Mouse (Mus musculus) limb, embryonic 13.5 days (tissue): Measurements from ENCODE around the gene Scnm1. TPM values are rescaled to one million over a fixed set of nuclear protein-coding genes. Genes with fewer than 3 reads are reported as not detected.
"Not testable (repeated sequence)": the region's sequence is repeated elsewhere in the genome, so short reads cannot be mapped to it uniquely, and the experiment has no call there.

Source experiments
- ATAC-seq: fragments of 200-750 bp; cut with Nextera tagmentation; 2 replicates; pipeline ENCODE4 v1.8.0; 2017; ENCODE audit warnings: low read depth, moderate number of reproducible peaks, moderate TSS enrichment; ENCODE audit not compliant: low FRiP score
- H3K27ac ChIP-seq: fragments of 300-500 bp; sonication (generic); 2 replicates; pipeline ENCODE4 v1.5.1; 2015; ENCODE audit warnings: inconsistent platforms, mild to moderate bottlenecking, moderate library complexity
- H3K27me3 ChIP-seq: fragments of 300-500 bp; sonication (generic); 2 replicates; pipeline ENCODE4 v1.6.1; 2015; ENCODE audit warnings: mild to moderate bottlenecking, inconsistent platforms
- H3K36me3 ChIP-seq: fragments of 300-500 bp; sonication (generic); 2 replicates; pipeline ENCODE4 v1.6.1; 2015; ENCODE audit warnings: inconsistent platforms, mild to moderate bottlenecking, moderate library complexity
- H3K4me1 ChIP-seq: fragments of 300-500 bp; sonication (generic); 2 replicates; pipeline ENCODE4 v1.6.1; 2015; ENCODE audit warnings: inconsistent platforms
- H3K4me2 ChIP-seq: fragments of 300-500 bp; sonication (generic); replicated peaks from 2 replicates; pipeline ENCODE4 v1.6.1; 2015; ENCODE audit warnings: inconsistent platforms, mild to moderate bottlenecking, moderate library complexity
- H3K4me3 ChIP-seq: fragments of 300-500 bp; sonication (generic); 2 replicates; pipeline ENCODE4 v1.5.1; 2015; ENCODE audit warnings: moderate library complexity, mild to moderate bottlenecking, inconsistent platforms
- H3K9ac ChIP-seq: fragments of 300-500 bp; sonication (generic); 2 replicates; pipeline ENCODE4 v1.6.1; 2015; ENCODE audit warnings: mild to moderate bottlenecking, inconsistent platforms
- H3K9me3 ChIP-seq: fragments of 300-500 bp; sonication (generic); 2 replicates; pipeline ENCODE4 v1.6.1; 2016; ENCODE audit warnings: inconsistent platforms
- WGBS: fragments of 180-500 bp; shearing (Covaris S2); methylation state at CpG from one replicate; pipeline ENCODE4 v1.1.7; 2015; 5-methylcytosine and 5-hydroxymethylcytosine counted together
- polyA plus RNA-seq: library from polyadenylated mRNA; unstranded; fragments of >200 nt; fragmentation: Nextera tagmentation; extraction: Ambion mirVana; gene quantifications from 2 replicates; pipeline ENCODE4 v1.2.1, GENCODE M21; 2015

Gene Scnm1
- polyA plus RNA-seq, 1 experiment from 2014 or later = 82.4 TPM

GRCm38 (mm10) chr3:95141474-95141873, 7.7 kb upstream of the Scnm1 start:
- H3K36me3 ChIP-seq = peaks cover 31% of the 10 kb centered on the region
- H3K4me1 ChIP-seq = no peaks in the 10 kb centered on the region
- no peaks in the 10 kb centered on the region for H3K27me3 ChIP-seq
- no peak overlapping the region for H3K4me2 ChIP-seq
- ATAC-seq = no peak
- no peak overlapping the region for H3K27ac ChIP-seq
- H3K9ac ChIP-seq = no peak overlapping the region
- H3K4me3 ChIP-seq = no peak overlapping the region
- WGBS = 94% methylated on average over 9 of the region's 9 CpGs
- no peaks in the 10 kb centered on the region for H3K9me3 ChIP-seq

GRCm38 (mm10) chr3:95140795-95141194, 7.0 kb upstream of the Scnm1 start:
- Histone ChIP-seq H3K36me3 (peaks cover 31% of the 10 kb centered on the region), H3K27ac (no peak overlapping the region), H3K4me2 (no peak overlapping the region), H3K4me1 (peaks cover 5% of the 10 kb centered on the region), H3K4me3 (no peak overlapping the region), H3K9ac (no peak overlapping the region), H3K9me3 (no peaks in the 10 kb centered on the region), H3K27me3 (no peaks in the 10 kb centered on the region)
- no peak for ATAC-seq
- 89% methylated on average over 6 of the region's 6 CpGs for WGBS

DNA sequence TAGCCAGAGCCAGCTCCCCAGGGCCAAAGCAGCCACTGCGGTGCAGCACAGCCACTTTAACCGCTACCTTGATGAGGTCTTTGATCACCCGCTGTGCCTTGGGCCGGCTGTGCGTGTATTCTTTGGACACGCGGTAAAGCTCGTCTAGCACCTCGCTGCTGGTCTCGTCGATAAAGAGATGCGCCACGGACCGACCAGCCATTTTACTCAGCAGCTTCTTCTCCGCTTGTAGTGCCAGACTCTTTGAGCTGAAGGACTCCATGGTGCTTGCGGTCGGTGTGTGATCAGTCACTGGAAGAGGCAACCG, 6.4 kb upstream of the Scnm1 start:
- Histone ChIP-seq H3K4me2 (no peak overlapping the region), H3K9ac (no peak overlapping the region), H3K4me3 (no peak overlapping the region), H3K9me3 (no peaks in the 10 kb centered on the region), H3K36me3 (peaks cover 31% of the 10 kb centered on the region), H3K4me1 (peaks cover 11% of the 10 kb centered on the region), H3K27ac (no peak overlapping the region), H3K27me3 (no peaks in the 10 kb centered on the region)
- WGBS = 60% methylated on average over 18 of the region's 18 CpGs
- ATAC-seq = no peak

DNA sequence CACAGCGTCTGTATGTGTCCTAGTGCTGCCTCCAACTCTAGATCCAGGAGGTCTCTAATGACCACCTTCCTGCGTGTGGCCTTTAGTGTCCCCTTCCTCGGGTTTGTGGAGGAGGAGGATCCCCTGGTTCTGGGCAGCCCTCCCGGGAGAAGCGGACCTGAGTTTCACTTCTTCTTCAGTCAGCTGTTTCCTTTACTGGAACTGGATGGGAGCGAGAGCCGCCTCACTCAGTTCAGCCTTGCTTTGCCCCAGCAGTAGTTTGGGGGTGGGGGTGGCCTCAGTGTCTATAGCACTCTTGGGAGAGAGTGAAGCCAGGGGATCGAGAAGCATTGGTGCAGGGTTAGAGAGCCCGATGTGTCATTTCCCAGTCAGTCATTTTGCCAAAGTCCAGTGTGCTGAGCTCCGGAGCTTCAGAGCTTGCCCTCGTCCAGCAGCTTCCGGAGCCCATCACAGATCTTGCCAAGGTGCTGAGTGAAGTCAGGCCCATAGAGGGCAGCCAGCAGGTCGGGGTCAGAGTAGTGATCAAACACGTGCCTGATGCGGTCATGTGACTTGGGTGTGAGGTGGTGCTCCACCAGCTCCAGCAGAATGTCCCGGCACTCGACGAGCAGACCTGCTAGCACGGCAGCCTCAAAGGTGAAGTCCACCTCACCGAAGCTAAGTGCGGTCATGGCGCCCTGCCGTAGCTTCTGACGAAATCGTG, 5.9 kb upstream of the Scnm1 start:
- Histone ChIP-seq H3K9me3 (no peaks in the 10 kb centered on the region), H3K4me3 (no peak overlapping the region), H3K9ac (no peak overlapping the region), H3K36me3 (peaks cover 31% of the 10 kb centered on the region), H3K27ac (no peak overlapping the region), H3K4me1 (peaks cover 15% of the 10 kb centered on the region), H3K4me2 (no peak overlapping the region), H3K27me3 (no peaks in the 10 kb centered on the region)
- 67% methylated on average over 25 of the region's 25 CpGs for WGBS
- no peak for ATAC-seq

DNA sequence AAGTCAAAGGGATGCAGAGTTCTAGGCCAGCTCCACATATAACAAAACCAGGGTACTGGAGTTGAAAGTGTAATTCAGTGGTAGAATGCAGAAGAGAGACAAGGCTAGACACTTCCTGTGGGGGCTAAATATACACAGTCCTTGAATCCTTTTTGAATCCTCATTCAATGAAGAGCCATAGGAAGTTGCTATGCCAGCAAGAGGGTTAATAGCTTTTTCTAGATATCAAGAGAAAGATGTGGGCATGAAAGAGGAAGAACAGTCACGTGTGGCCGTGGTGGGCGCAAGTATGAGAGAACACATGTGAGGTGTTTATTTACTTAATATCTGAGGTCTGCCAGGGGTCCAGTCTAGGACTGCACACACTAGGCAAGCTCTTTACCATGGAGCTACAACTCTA, 2.5 kb upstream of the Scnm1 start:
- no peak overlapping the region for H3K4me2 ChIP-seq
- H3K27ac ChIP-seq = no peak overlapping the region
- H3K9ac ChIP-seq = no peak overlapping the region
- peaks cover 22% of the 10 kb centered on the region for H3K4me1 ChIP-seq
- H3K9me3 ChIP-seq = no peaks in the 10 kb centered on the region
- peaks cover 34% of the 10 kb centered on the region for H3K36me3 ChIP-seq
- no peak overlapping the region for H3K4me3 ChIP-seq
- no peaks in the 10 kb centered on the region for H3K27me3 ChIP-seq
- 88% methylated on average over 3 of the region's 3 CpGs for WGBS
- ATAC-seq = no peak

- WGBS = 88% methylated on average over 7 of the region's 7 CpGs
- ATAC-seq = no peak
- Histone ChIP-seq H3K36me3 (peaks cover 34% of the 10 kb centered on the region), H3K4me1 (peaks cover 22% of the 10 kb centered on the region), H3K27me3 (no peaks in the 10 kb centered on the region), H3K9me3 (no peaks in the 10 kb centered on the region), H3K27ac (no peak overlapping the region), H3K9ac (peak overlapping the region; percentile 5; the same call in 1 of the 2 replicates), H3K4me3 (peak overlapping the region; percentile 39), H3K4me2 (peak overlapping the region; percentile 68)
Measured at GRCm38 (mm10) chr3:95135433-95136052, 1.7 kb upstream of the Scnm1 start.

GRCm38 (mm10) chr3:95135023-95135422, 1.2 kb upstream of the Scnm1 start:
- ATAC-seq = no peak
- 21% methylated on average over 6 of the region's 6 CpGs for WGBS
- Histone ChIP-seq H3K4me2 (peak overlapping the region; percentile 68), H3K9me3 (no peaks in the 10 kb centered on the region), H3K27ac (no peak overlapping the region), H3K27me3 (no peaks in the 10 kb centered on the region), H3K4me1 (peaks cover 22% of the 10 kb centered on the region), H3K36me3 (peaks cover 33% of the 10 kb centered on the region), H3K9ac (peak overlapping the region; percentile 53), H3K4me3 (peak overlapping the region; percentile 39)

DNA sequence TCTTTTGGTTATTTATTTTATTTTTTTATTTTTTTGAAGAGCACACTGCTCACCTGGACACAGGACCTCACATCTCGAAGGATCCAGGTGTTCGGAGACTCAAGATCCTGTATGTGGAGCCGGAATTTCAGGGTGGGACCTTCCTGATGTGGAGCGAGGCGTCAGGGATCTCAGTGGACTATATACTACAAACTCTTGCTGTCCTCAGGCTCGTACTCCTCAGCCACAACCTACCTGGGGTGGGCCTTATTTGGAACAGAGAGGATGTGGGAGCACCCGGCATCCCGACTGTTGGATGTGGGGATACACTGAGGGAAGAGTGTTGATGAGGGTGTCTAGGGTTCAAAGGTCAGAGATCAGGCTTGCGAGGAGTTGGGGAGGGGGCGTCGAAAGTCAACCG, 322 bp upstream of the Scnm1 start:
- Histone ChIP-seq H3K4me3 (peak overlapping the region; percentile 66), H3K4me1 (peaks cover 22% of the 10 kb centered on the region), H3K36me3 (peaks cover 32% of the 10 kb centered on the region)
- WGBS = no CpG with 5 or more reads among the region's 12 CpGs
- H3K27me3 ChIP-seq, H3K9ac ChIP-seq, H3K9me3 ChIP-seq, H3K27ac ChIP-seq, H3K4me2 ChIP-seq: not testable (repeated sequence)
- peak; percentile 38 for ATAC-seq

GRCm38 (mm10) chr3:95133176-95133575, 635 bp downstream of the Scnm1 start:
- Histone ChIP-seq H3K4me3 (peak overlapping the region; percentile 66), H3K9me3 (no peaks in the 10 kb centered on the region), H3K27me3 (no peaks in the 10 kb centered on the region), H3K4me1 (peaks cover 22% of the 10 kb centered on the region), H3K4me2 (peak overlapping the region; percentile 86), H3K36me3 (peaks cover 42% of the 10 kb centered on the region), H3K9ac (peak overlapping the region; percentile 83), H3K27ac (peak overlapping the region; percentile 63; the same call in 1 of the 2 replicates)
- no peak for ATAC-seq
- 55% methylated on average over 11 of the region's 11 CpGs for WGBS

- Histone ChIP-seq H3K36me3 (peaks cover 38% of the 10 kb centered on the region), H3K4me2 (peak overlapping the region; percentile 86; the same call in 1 of the 2 replicates), H3K4me1 (peaks cover 22% of the 10 kb centered on the region)
- not testable (repeated sequence) for H3K27ac ChIP-seq, H3K9me3 ChIP-seq, H3K27me3 ChIP-seq, H3K4me3 ChIP-seq, H3K9ac ChIP-seq, ATAC-seq
- WGBS = 88% methylated on average over 2 of the region's 2 CpGs
Measured at GRCm38 (mm10) chr3:95132389-95132788, 1.4 kb downstream of the Scnm1 start.

DNA sequence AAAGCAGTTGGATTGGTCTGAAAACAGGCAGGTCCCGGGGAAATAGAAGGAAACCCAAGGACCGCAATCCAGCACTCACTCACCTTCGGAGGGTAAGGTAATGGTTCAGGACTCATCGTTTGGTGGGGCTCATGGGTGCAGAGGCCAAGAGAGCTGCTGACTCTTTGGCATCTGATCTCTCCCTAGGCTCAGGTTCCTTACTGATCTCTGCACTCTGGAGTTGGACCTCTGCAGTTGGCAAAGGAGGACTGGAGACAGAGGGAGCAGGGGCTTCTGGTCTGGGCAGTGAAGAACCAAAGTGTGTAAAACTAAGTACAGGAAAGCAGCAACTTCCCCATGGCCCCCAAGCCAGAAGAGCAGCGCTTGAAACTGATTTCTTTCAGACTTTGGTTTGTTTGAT, 3.7 kb downstream of the Scnm1 start:
- 82% methylated on average over 5 of the region's 5 CpGs for WGBS
- Histone ChIP-seq H3K27ac (no peak overlapping the region), H3K9me3 (no peaks in the 10 kb centered on the region), H3K4me1 (peaks cover 13% of the 10 kb centered on the region), H3K4me3 (no peak overlapping the region), H3K27me3 (no peaks in the 10 kb centered on the region), H3K9ac (0 out of 2 replicates have a peak overlapping the region, but pooled peaks have one; percentile 26), H3K4me2 (no peak overlapping the region), H3K36me3 (peaks cover 38% of the 10 kb centered on the region)
- ATAC-seq = no peak

DNA sequence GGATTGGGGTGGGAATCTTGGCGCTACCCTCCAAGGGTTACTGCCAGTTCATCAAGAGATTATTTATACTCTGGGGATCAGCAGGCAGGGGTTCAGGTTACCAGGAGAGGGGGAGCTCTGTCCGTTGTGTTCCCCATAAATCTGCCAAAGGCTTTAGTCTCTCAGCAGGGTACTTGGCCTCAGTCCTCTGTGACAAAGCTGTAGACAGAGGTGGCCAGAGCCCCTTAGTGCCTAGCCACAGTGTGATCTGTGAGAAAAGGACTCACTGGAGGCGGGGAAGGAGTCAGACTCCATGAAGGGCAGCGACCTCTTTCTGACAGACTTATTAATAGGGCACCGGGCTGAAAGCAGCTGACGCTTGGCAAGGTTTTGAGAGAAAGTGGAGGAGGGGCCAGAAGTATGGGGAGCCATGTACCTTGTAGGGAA, 4.6 kb downstream of the Scnm1 start:
- H3K36me3 ChIP-seq = peaks cover 38% of the 10 kb centered on the region
- H3K4me2 ChIP-seq = no peak overlapping the region
- ATAC-seq = no peak
- H3K27me3 ChIP-seq = no peaks in the 10 kb centered on the region
- 34% methylated on average over 6 of the region's 6 CpGs for WGBS
- no peak overlapping the region for H3K4me3 ChIP-seq
- H3K9ac ChIP-seq = no peak overlapping the region; the same call in 1 of the 2 replicates
- no peaks in the 10 kb centered on the region for H3K9me3 ChIP-seq
- peaks cover 19% of the 10 kb centered on the region for H3K4me1 ChIP-seq
- no peak overlapping the region for H3K27ac ChIP-seq
